Comparison of ENCODE assay signal across 8 mouse cellular contexts in genomic region chr10:130363438-130364164, GRCm38 (mm10). TPM values are rescaled to one million over a fixed set of nuclear protein-coding genes. Genes with fewer than 3 reads are reported as not detected.
DNase-seq lines count a peak whose midpoint lies in the region; ATAC-seq lines count a peak whose summit lies in the region.

No protein-coding gene starts in this region.

- 55% methylated on average over 2 of the region's 2 CpGs for WGBS in forebrain, embryonic 13.5 days
- 62% methylated on average over 2 of the region's 2 CpGs for WGBS in midbrain, embryonic 12.5 days

- peak; percentile 8 for DNase-seq in layer of hippocampus, adult 9-10 months (ENCODE audit: low spot score)
- no peak for DNase-seq in layer of hippocampus, postnatal 10 days (ENCODE audit: low spot score in 2 of 2)
- peak; percentile 53 for DNase-seq in MN1 (ENCODE audit: low spot score)
- no peak for DNase-seq in ovary, postnatal 36 days (ENCODE audit: low spot score)
- no peak for DNase-seq in urinary bladder, adult 2 months (ENCODE audit: low spot score)
- no peak for DNase-seq in yolk sac, embryonic 10.5 days (ENCODE audit: low spot score)

- H3K9ac ChIP-seq in forebrain, embryonic 13.5 days = no peak overlapping the region
- H3K9ac ChIP-seq in midbrain, embryonic 12.5 days (replicated peaks) = no peak overlapping the region

- H3K27me3 ChIP-seq in forebrain, embryonic 13.5 days = no peaks in the 10 kb centered on the region
- H3K27me3 ChIP-seq in midbrain, embryonic 12.5 days = no peaks in the 10 kb centered on the region

- ATAC-seq in forebrain, embryonic 13.5 days = peak; percentile 88
- peak; percentile 85 for ATAC-seq in midbrain, embryonic 12.5 days (ENCODE audit: low FRiP score, low read depth)

- H3K27ac ChIP-seq in forebrain, embryonic 13.5 days = no peak overlapping the region
- no peak overlapping the region for H3K27ac ChIP-seq in midbrain, embryonic 12.5 days (replicated peaks)

- no peaks in the 10 kb centered on the region for H3K36me3 ChIP-seq in forebrain, embryonic 13.5 days (ENCODE audit: poor library complexity, severe bottlenecking)
- no peaks in the 10 kb centered on the region for H3K36me3 ChIP-seq in midbrain, embryonic 12.5 days

- H3K4me2 ChIP-seq in forebrain, embryonic 13.5 days = no peak overlapping the region
- H3K4me2 ChIP-seq in midbrain, embryonic 12.5 days (replicated peaks) = no peak overlapping the region

- H3K9me3 ChIP-seq in forebrain, embryonic 13.5 days (replicated peaks) = no peaks in the 10 kb centered on the region
- H3K9me3 ChIP-seq in midbrain, embryonic 12.5 days = no peaks in the 10 kb centered on the region

- no peak overlapping the region for H3K4me3 ChIP-seq in forebrain, embryonic 13.5 days
- H3K4me3 ChIP-seq in midbrain, embryonic 12.5 days = no peak overlapping the region

- H3K4me1 ChIP-seq in forebrain, embryonic 13.5 days = no peaks in the 10 kb centered on the region
- no peaks in the 10 kb centered on the region for H3K4me1 ChIP-seq in midbrain, embryonic 12.5 days

RNA-seq across cellular contexts. Expression of gene Vmn2r84, which starts 30.5 kb away (rescaled TPM):
- total RNA-seq in layer of hippocampus, postnatal 10 days (2021) = under 1 TPM; 0.04 to 0.18 TPM
- not detected in 2 replicates for polyA plus RNA-seq in forebrain, embryonic 13.5 days (2015; fragmentation: Nextera tagmentation; extraction: Ambion mirVana)
- not detected in 2 replicates for polyA plus RNA-seq in midbrain, embryonic 12.5 days (2016; fragmentation: Nextera tagmentation; extraction: Ambion mirVana)
- not detected in 2 replicates for polyA plus RNA-seq in urinary bladder, adult 2 months (2012; rRNA removed)

RNA-seq across cellular contexts. Expression of gene Tespa1, which starts 40.9 kb away (rescaled TPM):
- total RNA-seq in layer of hippocampus, postnatal 10 days (2021) = 1 to 10 TPM; 1.6 to 1.9 TPM
- polyA plus RNA-seq in forebrain, embryonic 13.5 days (2015; fragmentation: Nextera tagmentation; extraction: Ambion mirVana) = not detected in 2 replicates
- not detected in 2 replicates for polyA plus RNA-seq in midbrain, embryonic 12.5 days (2016; fragmentation: Nextera tagmentation; extraction: Ambion mirVana)
- 0.93 and 1.1 TPM in 2 replicates for polyA plus RNA-seq in urinary bladder, adult 2 months (2012; rRNA removed)

Comparison
In these comparisons a context has a peak if more than half of its experiments do, and no peak if none do; other contexts are left out.
1. DNase-seq: peak in layer of hippocampus, adult 9-10 months (single experiment) and MN1 (single experiment); none in layer of hippocampus, postnatal 10 days (0 of 2), ovary, postnatal 36 days (single experiment), urinary bladder, adult 2 months (single experiment) and yolk sac, embryonic 10.5 days (single experiment).